Mouse (Mus musculus) effector memory CD4-positive, alpha-beta T cell, adult 7 months (primary cell): ENCODE results near the gene Kbtbd8. TPM values are rescaled to one million over a fixed set of nuclear protein-coding genes. Genes with fewer than 3 reads are reported as not detected.

ENCODE experiments used
- polyA plus RNA-seq: library from polyadenylated mRNA; unstranded; fragments of 100-300 nt; shearing (Covaris generic); gene quantifications from one replicate; pipeline ENCODE4 v1.2.1, GENCODE M21; 2017

Kbtbd8 gene
- 4.1 TPM for polyA plus RNA-seq

DNA sequence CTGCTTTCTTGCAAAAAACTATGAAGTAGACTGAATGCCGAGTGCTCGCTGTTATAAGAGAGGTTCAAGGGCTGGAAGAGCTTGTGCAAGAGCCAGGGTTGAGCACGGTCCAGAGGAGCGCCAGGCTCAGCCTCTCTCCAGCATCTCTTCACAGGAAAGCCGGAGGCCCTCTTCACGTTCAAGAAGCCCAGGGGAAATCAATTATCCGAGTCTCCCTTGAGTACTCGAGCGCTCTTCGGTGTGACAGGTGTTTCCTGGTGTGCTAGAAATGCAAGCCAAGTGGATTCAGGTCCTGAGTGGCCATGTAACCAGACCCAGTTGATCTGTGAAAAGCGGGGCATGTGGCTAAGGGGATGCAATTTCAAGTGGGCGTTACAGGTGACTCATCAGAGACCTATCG is at the start of gene Kbtbd8:
Gene Kbtbd8 (plus strand): TSS at position 295 of the 400 bp plus-strand sequence.

Other genes starting within 250 kb of the Kbtbd8 start
- gene Gm10234, start 204.9 kb downstream of the Kbtbd8 start, polyA plus RNA-seq, result not detected